Mouse (Mus musculus) cerebellum, adult 2 months (tissue): ENCODE data around the gene Pmfbp1.

Experiments
- CTCF ChIP-seq: fragments of 200-500 bp; IDR thresholded peaks from 2 replicates; pipeline ENCODE4 v1.5.1; 2011; ENCODE audit warnings: low read depth, mild to moderate bottlenecking, control low read depth, low read length, moderate library complexity, borderline replicate concordance; ENCODE audit not compliant: insufficient read depth
- POLR2A ChIP-seq: fragments of 200-500 bp; IDR thresholded peaks from 2 replicates; pipeline ENCODE4 v1.6.1; 2011; ENCODE audit warnings: low read length, control low read depth, borderline replicate concordance; ENCODE audit not compliant: insufficient read depth

GRCm38 (mm10) chr8:109564766-109565165, 70.9 kb downstream of the Pmfbp1 start:
- TF ChIP-seq POLR2A (no peak), CTCF (no peak)
